Mouse (Mus musculus) forebrain, postnatal 0 days (tissue): Measurements from ENCODE around the gene Cab39l. TPM values are rescaled to one million over a fixed set of nuclear protein-coding genes. Genes with fewer than 3 reads are reported as not detected.

Experiments
- ATAC-seq: fragments of 200-750 bp; cut with Nextera tagmentation; 2 replicates; pipeline ENCODE4 v1.8.0; 2017; ENCODE audit warnings: mild to moderate bottlenecking, moderate library complexity
- DNase-seq: peaks from one replicate; pipeline ENCODE4 v3.0.0-alpha.2; 2015
- H3K27ac ChIP-seq: fragments of 300-500 bp; sonication (generic); 2 replicates; pipeline ENCODE4 v1.5.1; 2014; ENCODE audit warnings: low read depth, mild to moderate bottlenecking, antibody characterized with exemption, low read length, moderate library complexity, mixed read lengths
- H3K27me3 ChIP-seq: fragments of 300-500 bp; sonication (generic); 2 replicates; pipeline ENCODE4 v1.6.1; 2014; ENCODE audit warnings: mild to moderate bottlenecking, low read length, mixed read lengths; ENCODE audit not compliant: insufficient read depth
- H3K36me3 ChIP-seq: fragments of 300-500 bp; sonication (generic); 2 replicates; pipeline ENCODE4 v1.6.1; 2014; ENCODE audit warnings: mild to moderate bottlenecking, moderate library complexity; ENCODE audit not compliant: insufficient read depth
- H3K4me1 ChIP-seq: fragments of 300-500 bp; sonication (generic); 2 replicates; pipeline ENCODE4 v1.6.1; 2014; ENCODE audit warnings: antibody characterized with exemption; ENCODE audit not compliant: insufficient read depth
- H3K4me2 ChIP-seq: fragments of 300-500 bp; sonication (generic); 2 replicates; pipeline ENCODE4 v1.6.1; 2014; ENCODE audit warnings: low read depth, mild to moderate bottlenecking, moderate library complexity
- H3K4me3 ChIP-seq: fragments of 300-500 bp; sonication (generic); 2 replicates; pipeline ENCODE4 v1.5.1; 2014; ENCODE audit warnings: low read depth, low read length, mixed read lengths
- H3K9ac ChIP-seq: fragments of 300-500 bp; sonication (generic); 2 replicates; pipeline ENCODE4 v1.6.1; 2014; ENCODE audit warnings: mild to moderate bottlenecking
- H3K9me3 ChIP-seq: fragments of 300-500 bp; sonication (generic); 2 replicates; pipeline ENCODE4 v1.6.1; 2016; ENCODE audit warnings: low read length
- CTCF ChIP-seq: sonication (generic); IDR thresholded peaks from 2 replicates; pipeline ENCODE4 v1.5.1; 2016; ENCODE audit warnings: antibody characterized with exemption, control low read depth, low read depth
- WGBS: fragments of 180-500 bp; shearing (Covaris S2); extraction: QIAGEN DNeasy Blood & Tissue Kit; methylation state at CpG from one replicate; pipeline ENCODE4 v1.1.7; 2014; 5-methylcytosine and 5-hydroxymethylcytosine counted together
- polyA plus RNA-seq: library from polyadenylated mRNA; unstranded; fragments of >200 nt; fragmentation: Nextera tagmentation; extraction: Ambion mirVana; gene quantifications from 2 replicates; pipeline ENCODE4 v1.2.1, GENCODE M21; 2015
- total RNA-seq: library from RNA; depleted of rRNA; stranded (reverse); fragments of >200 nt; gene quantifications from 2 replicates; pipeline ENCODE4 v1.2.3, GENCODE M21; 2014

Gene Cab39l
- total and polyA plus RNA-seq, 2 experiments from 2014 or later, result 17.4 to 20.1 TPM

DNA sequence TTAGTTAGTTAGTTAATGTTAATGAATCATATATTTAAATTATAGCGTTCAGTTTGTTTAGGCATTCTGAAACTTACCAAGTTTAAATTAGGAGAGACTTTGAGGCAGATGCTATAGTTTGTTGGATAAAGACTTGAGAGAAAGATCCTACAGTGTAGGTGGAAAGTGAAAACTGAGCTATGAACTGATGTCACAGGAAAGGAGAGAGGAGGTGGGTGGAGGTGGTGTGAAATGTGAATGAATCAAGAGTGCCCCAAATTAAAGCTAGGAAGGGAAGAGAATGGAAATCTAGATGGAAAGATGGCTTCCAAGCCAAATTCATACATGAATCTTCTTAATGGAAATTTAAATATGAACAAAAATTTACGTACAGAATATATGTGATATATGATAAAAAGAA is 25.7 kb downstream of the Cab39l start:
- no peak for TF ChIP-seq CTCF
- no peak for DNase-seq
- Histone ChIP-seq H3K27ac (no peak overlapping the region), H3K9me3 (no peaks in the 10 kb centered on the region), H3K4me2 (no peak overlapping the region), H3K27me3 (no peaks in the 10 kb centered on the region), H3K4me1 (no peaks in the 10 kb centered on the region), H3K36me3 (no peaks in the 10 kb centered on the region), H3K4me3 (no peak overlapping the region), H3K9ac (no peak overlapping the region)
- WGBS, result 94% methylated on average over 2 of the region's 2 CpGs
- no peak for ATAC-seq

DNA sequence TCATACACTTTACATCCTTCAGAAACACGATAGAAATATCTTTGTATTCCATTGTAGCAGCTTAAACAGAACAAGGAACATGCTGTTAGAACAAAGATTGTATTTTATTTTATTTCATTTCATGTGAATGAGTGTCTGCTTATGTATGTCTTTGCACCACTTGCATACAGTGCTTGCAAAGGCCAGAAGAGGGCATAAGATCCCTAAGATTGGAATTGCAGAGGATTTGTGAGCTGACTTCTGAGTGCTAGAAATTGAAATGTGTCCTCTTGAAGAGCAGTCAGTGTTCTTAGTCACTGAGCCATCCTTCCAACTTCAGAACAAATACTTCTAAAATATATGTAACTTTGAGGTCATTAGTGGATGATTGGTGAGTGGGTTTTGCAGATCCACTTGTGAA is 27.0 kb downstream of the Cab39l start:
- no peak overlapping the region for H3K9ac ChIP-seq
- no peak overlapping the region for H3K4me3 ChIP-seq
- TF ChIP-seq CTCF, result peak; percentile 56
- ATAC-seq (no peak), DNase-seq (peak; percentile 2)
- no peak overlapping the region for H3K27ac ChIP-seq
- no peaks in the 10 kb centered on the region for H3K9me3 ChIP-seq
- no peaks in the 10 kb centered on the region for H3K4me1 ChIP-seq
- H3K27me3 ChIP-seq, result no peaks in the 10 kb centered on the region
- H3K4me2 ChIP-seq, result no peak overlapping the region
- 77% methylated on average over 1 of the region's 1 CpGs for WGBS
- no peaks in the 10 kb centered on the region for H3K36me3 ChIP-seq

DNA sequence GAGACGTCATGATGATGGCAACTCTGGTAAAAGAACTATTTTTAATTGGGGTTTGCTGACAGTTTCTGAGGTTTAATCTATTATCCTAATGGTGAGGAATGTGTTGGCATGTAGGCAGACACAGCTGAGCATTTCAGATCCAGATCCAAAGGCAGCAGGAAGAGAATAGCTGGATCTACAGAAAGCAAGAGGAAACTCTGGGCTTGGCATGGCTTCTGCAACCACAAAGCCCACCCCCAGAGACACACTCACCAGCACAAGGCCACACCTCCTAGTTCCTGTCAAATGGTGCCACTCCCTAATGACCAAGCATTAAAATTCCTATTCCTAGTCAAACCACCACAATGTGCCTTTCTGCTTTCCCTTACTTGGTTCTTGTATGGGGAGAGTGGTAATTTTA is 30.0 kb downstream of the Cab39l start:
- Histone ChIP-seq H3K36me3 (no peaks in the 10 kb centered on the region), H3K27me3 (no peaks in the 10 kb centered on the region), H3K4me2 (no peak overlapping the region), H3K4me3 (no peak overlapping the region), H3K9ac (no peak overlapping the region), H3K27ac (no peak overlapping the region), H3K4me1 (no peaks in the 10 kb centered on the region), H3K9me3 (no peaks in the 10 kb centered on the region)
- TF ChIP-seq CTCF, result no peak
- DNase-seq, result no peak
- ATAC-seq, result no peak
- WGBS, result 77% methylated on average over 1 of the region's 1 CpGs

DNA sequence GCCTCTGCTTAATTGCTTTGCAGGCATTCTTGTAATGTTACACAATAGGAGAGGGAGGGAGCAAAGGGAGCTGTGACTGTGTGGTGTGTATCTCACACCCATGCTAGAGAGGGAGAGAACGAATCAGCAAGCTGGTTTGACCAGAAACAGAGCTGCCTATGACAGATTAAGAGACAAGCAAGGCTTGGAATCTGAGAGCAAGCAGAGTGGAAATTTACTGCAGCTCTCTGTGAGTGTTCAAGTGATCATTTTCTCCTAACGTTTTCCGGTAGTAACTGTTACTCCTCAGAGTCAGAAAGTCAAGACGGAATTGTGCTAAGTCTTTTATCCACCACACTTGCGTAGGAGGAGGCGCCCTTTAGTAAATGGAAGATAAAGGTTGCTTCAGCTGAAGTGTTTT is 37.9 kb downstream of the Cab39l start:
- H3K9me3 ChIP-seq, result no peaks in the 10 kb centered on the region
- 65% methylated on average over 6 of the region's 6 CpGs for WGBS
- no peak for DNase-seq
- no peaks in the 10 kb centered on the region for H3K36me3 ChIP-seq
- H3K4me3 ChIP-seq, result no peak overlapping the region
- no peaks in the 10 kb centered on the region for H3K4me1 ChIP-seq
- H3K9ac ChIP-seq, result no peak overlapping the region
- no peak for TF ChIP-seq CTCF
- no peak for ATAC-seq
- H3K27me3 ChIP-seq, result no peaks in the 10 kb centered on the region
- H3K4me2 ChIP-seq, result no peak overlapping the region
- H3K27ac ChIP-seq, result no peak overlapping the region

DNA sequence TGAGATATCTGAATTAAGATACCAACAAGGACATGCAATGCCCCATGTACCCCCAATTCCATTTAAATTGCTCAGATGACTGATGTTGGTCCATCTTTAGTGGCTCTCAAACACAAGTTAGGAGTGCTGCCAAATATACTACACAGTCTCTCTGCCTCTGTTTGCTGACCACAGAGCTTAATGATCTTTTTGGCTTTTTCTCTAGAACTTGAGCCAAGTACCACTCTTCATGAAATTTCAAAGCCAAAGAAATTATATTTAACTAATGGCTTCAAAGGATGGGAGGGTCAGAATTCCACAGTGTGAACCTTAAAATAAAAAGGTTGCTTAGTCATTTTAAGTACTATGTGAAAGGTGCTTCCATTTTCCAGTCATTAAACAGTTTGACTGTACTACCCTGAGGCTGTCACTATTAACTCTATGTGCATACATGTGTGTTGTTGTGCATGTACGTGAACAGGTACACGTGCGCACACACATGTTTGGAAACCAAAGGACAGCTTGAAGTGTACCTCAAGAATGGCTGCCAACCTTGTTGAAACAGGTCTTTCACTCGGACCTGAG is 44.6 kb downstream of the Cab39l start:
- no peak for DNase-seq

DNA sequence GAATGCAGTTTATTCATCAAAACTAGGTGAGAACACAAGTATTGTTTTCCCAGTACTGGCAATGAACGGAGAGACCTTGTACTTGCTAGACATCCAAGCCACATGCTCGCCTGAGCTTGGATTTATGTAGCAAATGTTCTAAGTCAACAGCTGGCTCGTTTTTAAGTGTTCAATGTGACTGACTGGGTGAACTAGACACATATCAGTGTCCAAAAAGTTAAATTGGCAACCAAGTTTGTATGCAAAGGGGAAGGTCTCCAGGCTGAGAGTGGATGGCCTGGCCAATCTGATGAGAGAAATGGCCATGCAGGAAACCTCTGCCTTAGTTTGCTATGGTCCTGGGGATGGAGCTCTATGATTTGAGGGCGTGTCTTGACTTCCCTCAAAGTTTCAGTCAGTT is 51.6 kb downstream of the Cab39l start:
- no peak overlapping the region for H3K9ac ChIP-seq
- no peaks in the 10 kb centered on the region for H3K36me3 ChIP-seq
- H3K27ac ChIP-seq, result no peak overlapping the region
- 89% methylated on average over 4 of the region's 4 CpGs for WGBS
- no peaks in the 10 kb centered on the region for H3K27me3 ChIP-seq
- no peaks in the 10 kb centered on the region for H3K9me3 ChIP-seq
- TF ChIP-seq CTCF, result no peak
- no peak overlapping the region for H3K4me2 ChIP-seq
- H3K4me3 ChIP-seq, result no peak overlapping the region
- DNase-seq, result no peak
- H3K4me1 ChIP-seq, result no peaks in the 10 kb centered on the region
- ATAC-seq, result no peak

More for the DNA sequence above, 44.6 kb downstream of the Cab39l start:
- Histone ChIP-seq H3K9ac (no peak overlapping the region), H3K4me3 (no peak overlapping the region), H3K4me2 (no peak overlapping the region), H3K36me3 (no peaks in the 10 kb centered on the region), H3K4me1 (no peaks in the 10 kb centered on the region), H3K27me3 (no peaks in the 10 kb centered on the region), H3K9me3 (no peaks in the 10 kb centered on the region), H3K27ac (no peak overlapping the region)
- no peak for ATAC-seq
- 93% methylated on average over 4 of the region's 4 CpGs for WGBS
- TF ChIP-seq CTCF, result no peak

DNA sequence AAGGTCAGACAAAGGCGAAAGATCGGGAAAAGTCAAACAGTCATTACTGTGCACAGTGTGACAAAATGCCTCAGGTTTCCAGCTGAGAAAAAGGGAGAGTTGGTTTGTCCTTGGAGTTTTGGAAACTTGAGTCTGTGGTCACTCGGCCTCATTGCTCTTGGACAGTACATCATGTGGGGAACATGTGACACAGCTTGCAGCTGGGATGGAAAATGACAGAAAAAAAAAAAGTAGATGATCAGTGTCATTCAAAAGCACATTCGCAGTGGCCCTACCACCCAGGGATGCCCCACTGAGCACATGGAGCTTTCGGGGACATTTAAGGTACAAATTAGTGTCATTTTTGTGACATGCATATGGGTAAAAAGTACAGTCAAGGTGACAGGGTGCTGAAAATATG is 57.2 kb downstream of the Cab39l start:
- ATAC-seq, result no peak
- TF ChIP-seq CTCF, result no peak
- WGBS, result 94% methylated on average over 5 of the region's 5 CpGs

DNA sequence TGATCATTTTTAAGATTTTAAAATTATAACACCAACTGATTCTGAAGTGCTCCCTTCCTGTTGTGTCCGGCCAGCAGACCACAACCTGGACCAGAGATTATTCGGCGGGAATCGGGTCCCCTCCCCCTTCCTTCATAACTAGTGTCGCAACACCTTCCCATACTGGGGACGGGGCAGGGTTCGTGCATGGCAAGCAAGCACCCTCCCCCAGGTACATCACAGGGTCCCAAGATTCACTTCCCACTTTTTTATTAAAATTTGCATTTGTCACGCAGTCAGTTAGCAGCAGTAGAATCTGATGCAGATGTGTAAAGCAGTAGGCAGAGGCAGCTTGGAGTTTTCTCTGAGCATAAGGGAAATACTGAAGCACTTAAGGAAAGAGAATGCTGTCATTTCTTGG is 64.1 kb downstream of the Cab39l start:
- WGBS, result 96% methylated on average over 8 of the region's 8 CpGs

More for the DNA sequence above, 57.2 kb downstream of the Cab39l start:
- no peak overlapping the region for H3K9ac ChIP-seq
- no peaks in the 10 kb centered on the region for H3K36me3 ChIP-seq
- H3K27me3 ChIP-seq, result no peaks in the 10 kb centered on the region
- no peaks in the 10 kb centered on the region for H3K9me3 ChIP-seq
- no peak overlapping the region for H3K4me2 ChIP-seq
- no peak overlapping the region for H3K4me3 ChIP-seq
- H3K27ac ChIP-seq, result no peak overlapping the region
- H3K4me1 ChIP-seq, result no peaks in the 10 kb centered on the region
- no peak for DNase-seq

More for the DNA sequence above, 64.1 kb downstream of the Cab39l start:
- Histone ChIP-seq H3K27ac (no peak overlapping the region), H3K4me2 (no peak overlapping the region), H3K36me3 (no peaks in the 10 kb centered on the region), H3K9me3 (no peaks in the 10 kb centered on the region), H3K9ac (no peak overlapping the region), H3K27me3 (no peaks in the 10 kb centered on the region), H3K4me1 (no peaks in the 10 kb centered on the region), H3K4me3 (no peak overlapping the region)
- no peak for ATAC-seq
- no peak for TF ChIP-seq CTCF
- DNase-seq, result no peak
